Mouse (Mus musculus): ENCODE results near the gene Llgl2.

DNA sequence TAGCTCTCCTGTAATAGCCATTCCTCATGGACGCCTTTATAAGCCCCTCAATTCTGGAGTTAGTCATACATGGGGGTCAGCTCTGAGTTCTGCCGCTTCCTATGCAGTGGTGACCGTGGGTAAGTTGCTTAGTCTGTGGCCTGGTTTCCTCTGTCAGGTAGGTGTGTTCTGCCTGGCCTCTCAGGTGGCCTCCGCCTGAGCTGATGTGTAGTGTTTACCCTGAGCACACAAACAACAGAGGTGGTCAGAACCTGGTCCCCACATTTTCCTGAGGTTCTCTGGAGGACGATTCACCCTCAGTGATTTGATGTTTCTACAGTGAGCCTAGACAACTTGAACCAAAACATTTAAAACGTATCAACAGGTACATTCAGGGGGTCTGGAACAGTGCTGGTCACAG is 8.2 kb downstream of the Llgl2 start:
- no peak for TF ChIP-seq CTCF (conservative IDR thresholded peaks at IDR 0.05 in 1 of 2, IDR thresholded peaks at IDR 0.05 in 1 of 2; ENCODE audit: low read depth in 2 of 2, low read length in 2 of 2)
- no peak for TF ChIP-seq IRF4 (IDR thresholded peaks at IDR 0.05; ENCODE audit: low read depth, low read length)
